Mouse (Mus musculus) neutrophil, adult 65 days (primary cell): ENCODE data around the gene Pnp2. TPM values are rescaled to one million over a fixed set of nuclear protein-coding genes. Genes with fewer than 3 reads are reported as not detected.

Experiments used
- total RNA-seq: library from RNA; stranded (reverse); gene quantifications from 2 replicates; pipeline ENCODE4 v1.2.4, GENCODE M21; 2023

Gene Pnp2
- total RNA-seq = 4.6 and 5.7 TPM in 2 replicates

DNA sequence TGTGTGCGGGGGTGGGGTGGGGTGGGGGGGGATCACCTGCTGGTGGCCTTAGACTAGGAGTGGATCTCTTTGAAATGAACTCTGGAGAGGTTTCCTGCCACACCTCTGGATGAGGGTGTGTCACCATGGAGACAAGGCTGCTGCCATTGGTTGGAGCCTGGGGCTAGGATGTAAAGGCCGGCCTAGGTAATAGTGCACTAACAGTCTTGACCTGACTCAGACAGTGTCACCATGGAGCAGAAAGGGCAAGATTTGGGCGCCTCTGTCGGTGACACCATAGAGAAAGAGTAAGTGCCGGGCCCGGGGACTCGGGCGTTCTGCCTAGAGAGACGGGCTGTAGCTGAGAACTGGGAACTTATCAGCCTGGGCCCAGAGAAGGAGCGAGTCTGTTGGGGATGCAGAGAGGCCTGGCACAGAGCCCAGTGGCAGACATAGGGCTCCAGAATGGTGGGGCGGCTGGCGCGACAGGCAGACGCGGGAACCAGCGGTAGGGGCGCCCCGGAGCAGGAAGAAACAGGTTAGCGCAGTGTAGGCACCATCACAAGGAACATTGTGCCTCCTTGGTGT, at the start of gene Pnp2:
TSS of gene Pnp2 (plus strand) at position 51 of the 567 bp plus-strand sequence.

DNA sequence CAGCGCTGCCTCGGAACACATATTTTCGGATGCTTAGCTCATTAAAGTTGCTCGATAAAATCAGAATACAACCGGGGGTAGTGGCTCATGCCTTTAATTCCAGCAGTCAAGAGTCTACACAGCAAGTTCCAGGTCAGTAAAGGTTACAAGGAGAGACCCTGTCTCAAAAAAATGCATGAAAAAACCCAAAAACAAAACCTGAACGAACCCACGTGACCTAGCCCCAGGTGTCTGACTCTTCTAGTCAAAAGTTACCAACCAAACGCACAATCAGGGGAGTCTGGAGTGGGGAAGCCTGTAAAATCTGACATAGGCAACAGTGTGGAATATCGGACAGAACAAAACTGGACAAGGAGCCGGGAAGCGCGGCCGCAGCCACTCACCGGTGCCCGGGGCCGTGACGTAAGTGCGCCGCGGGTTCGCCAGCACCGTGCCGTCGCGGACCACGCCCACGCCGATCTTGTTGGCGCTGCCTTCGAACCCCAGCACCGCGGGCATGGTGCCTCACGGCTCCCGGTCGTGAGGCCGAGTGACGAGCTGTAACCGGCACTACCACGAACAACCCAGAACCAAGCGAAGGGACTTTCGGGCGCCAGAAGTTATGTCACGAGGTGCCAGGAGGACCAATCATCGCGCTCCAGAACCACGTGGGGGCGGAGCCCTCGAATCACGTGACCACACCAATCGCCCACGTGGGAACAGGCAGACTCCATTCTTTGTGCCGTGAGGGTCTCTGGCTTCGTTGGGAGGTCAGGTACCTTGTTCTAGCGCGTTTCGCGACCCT, 31.3 kb upstream of the Pnp2 start, which contains the start of the genes Osgep and Apex1:
TSS of gene Osgep (minus strand) at position 613 of the 784 bp plus-strand sequence.
TSS of gene Apex1 (plus strand) at position 688 of the 784 bp plus-strand sequence.

DNA sequence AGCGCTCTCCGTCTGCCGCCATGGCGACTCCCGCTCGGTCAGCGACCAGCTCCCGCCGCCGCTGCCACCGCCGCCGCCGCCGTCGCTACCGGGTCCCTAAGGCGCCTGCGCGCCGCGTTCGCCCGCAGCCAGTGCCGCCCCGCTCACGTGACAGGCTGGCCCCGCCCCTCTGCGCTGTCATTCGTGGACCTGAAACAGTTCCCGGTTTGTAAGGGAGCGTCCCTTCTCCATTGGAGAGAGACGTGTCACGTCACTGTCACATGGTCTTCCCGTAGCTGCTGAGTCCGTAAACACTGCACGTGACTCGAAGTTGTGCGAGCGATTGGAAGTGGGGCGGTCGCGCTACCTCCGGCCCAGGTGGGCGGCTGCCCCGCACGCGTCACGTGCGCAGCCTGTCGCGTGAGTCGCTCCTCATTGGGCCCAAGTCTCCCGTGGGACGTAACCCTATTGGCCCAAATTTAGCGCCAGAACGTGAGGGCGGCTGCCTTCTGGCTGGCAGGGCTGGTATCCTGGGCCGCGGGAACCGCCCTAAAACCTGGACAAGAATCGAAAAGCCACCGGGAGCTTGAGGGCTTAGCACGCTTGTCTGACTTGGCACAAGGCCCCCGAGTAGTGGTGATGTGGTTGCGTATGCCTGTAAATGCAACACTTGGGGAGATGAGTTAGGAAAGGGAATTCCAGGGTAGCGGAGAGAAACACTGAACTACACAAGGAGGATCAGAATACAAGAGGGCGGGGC, 24.9 kb upstream of the Pnp2 start, which contains the start of the genes Pip4p1 and Pnp:
TSS of gene Pip4p1 (minus strand) at position 103 of the 739 bp plus-strand sequence.
TSS of gene Pnp (plus strand) at position 329 of the 739 bp plus-strand sequence.

DNA sequence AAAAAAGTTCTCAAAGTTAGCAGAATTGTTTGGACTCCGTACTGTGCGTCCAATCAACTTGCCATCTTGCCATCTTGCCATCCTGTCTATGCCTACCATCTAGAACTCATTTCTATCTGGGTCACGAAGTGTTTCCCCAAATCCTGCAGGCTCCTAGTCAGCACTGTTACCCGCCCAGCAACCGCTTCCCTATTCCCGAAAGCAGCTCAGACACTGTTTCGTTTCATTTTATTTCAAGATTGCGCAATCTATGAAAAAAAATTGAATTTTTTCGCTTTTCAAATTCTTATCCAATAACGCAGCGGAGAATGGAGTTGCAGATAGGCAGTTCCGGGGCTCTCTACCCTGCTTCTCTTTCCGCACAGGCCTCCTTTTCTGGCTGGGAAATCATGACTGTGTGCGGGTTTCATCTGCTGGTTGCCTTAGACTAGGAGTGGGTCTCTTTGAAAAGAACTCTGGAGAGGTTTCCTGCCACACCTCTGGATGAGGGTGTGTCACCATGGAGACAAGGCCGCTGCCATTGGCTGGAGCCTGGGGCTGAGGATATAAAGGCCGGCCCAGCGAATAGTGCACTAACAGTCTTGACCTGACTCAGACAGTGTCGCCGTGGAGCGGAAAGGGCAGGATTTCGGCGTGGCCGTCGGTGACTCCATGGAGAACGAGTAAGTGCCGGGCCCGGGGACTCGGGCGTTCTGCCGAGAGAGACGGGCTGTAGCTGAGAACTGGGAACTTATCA, 11.7 kb upstream of the Pnp2 start, which contains the start of gene Gm49342:
TSS of gene Gm49342 (plus strand) at position 586 of the 736 bp plus-strand sequence.

DNA sequence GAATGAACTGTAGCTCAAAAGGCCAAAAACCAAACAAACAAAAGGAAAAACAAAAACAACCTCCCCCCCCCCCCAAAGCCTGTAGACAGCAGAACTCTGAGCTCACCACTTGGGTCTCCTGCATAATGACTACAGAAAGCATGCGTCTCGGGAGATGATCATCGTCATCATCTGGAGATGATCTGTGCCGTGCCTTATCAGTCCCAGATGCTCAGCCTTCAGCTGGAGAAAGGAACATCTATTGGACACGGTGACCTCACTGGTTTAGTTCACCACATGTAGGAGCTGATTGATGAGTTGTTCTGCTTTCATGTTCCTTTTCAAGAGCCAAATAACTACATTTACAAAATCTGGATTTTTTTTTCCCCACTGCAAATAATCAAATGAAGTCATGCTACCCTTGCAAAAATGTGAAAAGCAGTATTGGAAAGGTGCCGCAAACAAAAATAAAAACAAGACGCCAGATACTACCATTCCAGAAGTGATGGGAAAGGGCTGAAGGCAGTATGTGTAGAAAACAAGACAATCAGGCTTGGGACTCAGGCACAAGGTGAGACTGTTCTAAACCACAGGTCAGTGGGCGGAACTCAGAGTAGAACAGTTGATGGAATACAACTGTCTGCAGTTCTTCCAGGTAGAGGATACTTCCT, 51.5 kb downstream of the Pnp2 start, which contains the start of gene Rnase10:
TSS of gene Rnase10 (plus strand) at position 600 of the 650 bp plus-strand sequence.

Other genes starting within 250 kb of the Pnp2 start
- not detected in 2 replicates for gene Olfr748, start 248.6 kb upstream of the Pnp2 start, total RNA-seq
- gene Olfr749, start 210.9 kb upstream of the Pnp2 start, total RNA-seq = not detected in 2 replicates
- gene Ttc5, start 170.5 kb upstream of the Pnp2 start, total RNA-seq = 28.0 and 39.4 TPM in 2 replicates
- gene Ccnb1ip1, start 148.3 kb upstream of the Pnp2 start, total RNA-seq = not detected in 2 replicates
- 23.5 and 35.4 TPM in 2 replicates for gene Parp2, start 148.2 kb upstream of the Pnp2 start, total RNA-seq
- 33.7 and 51.6 TPM in 2 replicates for gene Tep1, start 85.4 kb upstream of the Pnp2 start, total RNA-seq
- 0.13 and 0.18 TPM in 2 replicates for gene Klhl33, start 58.5 kb upstream of the Pnp2 start, total RNA-seq
- gene Osgep, start 31.1 kb upstream of the Pnp2 start, total RNA-seq = 14.8 and 15.6 TPM in 2 replicates
- 11.9 and 13.5 TPM in 2 replicates for gene Apex1, start 31.0 kb upstream of the Pnp2 start, total RNA-seq
- 64.3 and 86.6 TPM in 2 replicates for gene Pip4p1, start 25.1 kb upstream of the Pnp2 start, total RNA-seq
- gene Pnp, start 24.9 kb upstream of the Pnp2 start, total RNA-seq = 55.5 and 66.9 TPM in 2 replicates
- gene Gm49342, start 11.5 kb upstream of the Pnp2 start, total RNA-seq = 43.8 and 69.2 TPM in 2 replicates
- 0.25 TPM in 1 of 2 replicates, not detected in the other for gene Rnase10, start 51.8 kb downstream of the Pnp2 start, total RNA-seq
- not detected in 2 replicates for gene Rnase9, start 85.9 kb downstream of the Pnp2 start, total RNA-seq
- not detected in 2 replicates for gene Rnase11, start 94.2 kb downstream of the Pnp2 start, total RNA-seq
- gene Rnase12, start 101.7 kb downstream of the Pnp2 start, total RNA-seq = not detected in 2 replicates
- gene Olfr750, start 118.4 kb downstream of the Pnp2 start, total RNA-seq = not detected in 2 replicates
- 3.6 and 5.4 TPM in 2 replicates for gene Rnase4, start 135.1 kb downstream of the Pnp2 start, total RNA-seq
- gene Ang, start 135.2 kb downstream of the Pnp2 start, total RNA-seq = 2.0 and 3.2 TPM in 2 replicates
- gene Eddm3b, start 158.4 kb downstream of the Pnp2 start, total RNA-seq = not detected in 2 replicates
- 16.8 and 24.9 TPM in 2 replicates for gene Rnase6, start 167.9 kb downstream of the Pnp2 start, total RNA-seq
- not detected in 2 replicates for gene Rnase1, start 190.8 kb downstream of the Pnp2 start, total RNA-seq
- 1.1 and 1.8 TPM in 2 replicates for gene Rnase2b, start 206.3 kb downstream of the Pnp2 start, total RNA-seq
- gene Ang2, start 243.2 kb downstream of the Pnp2 start, total RNA-seq = not detected in 2 replicates
- not detected in 2 replicates for gene Ear14, start 247.4 kb downstream of the Pnp2 start, total RNA-seq